In the genomic region with DNA sequence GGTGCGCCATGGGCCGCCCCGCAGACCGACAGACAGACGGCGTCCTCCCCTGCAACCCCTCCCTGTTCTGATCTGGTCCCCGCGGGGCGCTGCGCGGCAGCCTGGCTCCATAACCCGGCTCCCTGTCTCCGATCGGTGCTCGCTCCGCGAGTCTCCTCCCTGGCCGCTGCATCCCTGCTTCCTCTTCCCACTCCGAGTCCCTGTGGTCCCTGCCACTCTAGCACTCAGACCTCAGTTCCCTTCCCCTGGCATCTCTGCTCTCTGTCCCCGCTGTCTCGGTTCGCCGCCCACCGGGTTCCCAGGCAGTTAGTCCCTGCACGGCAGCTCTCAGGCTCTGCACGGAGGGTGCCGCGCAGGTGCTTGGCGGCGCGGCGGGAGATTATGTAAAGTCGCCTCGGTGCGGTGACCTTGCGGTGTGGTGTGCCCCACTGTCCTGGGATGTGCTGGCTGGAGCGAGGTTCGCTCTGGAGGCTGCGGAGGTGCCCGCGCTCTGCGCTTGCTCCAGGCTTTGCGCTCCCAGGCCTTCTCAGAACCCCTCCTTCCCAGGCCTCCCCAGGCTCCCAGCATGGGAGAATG, we compare ENCODE assay signal across 7 mouse cellular contexts. TPM values are rescaled to one million over a fixed set of nuclear protein-coding genes. Genes with fewer than 3 reads are reported as not detected.
A peak's percentile ranks its signal among the peaks of the same experiment; 100 is the strongest.
DNase-seq lines count a peak whose midpoint lies in the region; ATAC-seq lines count a peak whose summit lies in the region.

No protein-coding gene starts in this region.

- peak overlapping the region; percentile 94 for H3K9ac ChIP-seq in hindbrain, embryonic 13.5 days
- H3K9ac ChIP-seq in limb, embryonic 12.5 days (replicated peaks), result peak overlapping the region; percentile 61
- H3K9ac ChIP-seq in neural tube, embryonic 12.5 days, result peak overlapping the region; percentile 74

- H3K36me3 ChIP-seq in hindbrain, embryonic 13.5 days, result no peaks in the 10 kb centered on the region
- no peaks in the 10 kb centered on the region for H3K36me3 ChIP-seq in limb, embryonic 12.5 days
- no peaks in the 10 kb centered on the region for H3K36me3 ChIP-seq in neural tube, embryonic 12.5 days

- H3K9me3 ChIP-seq in hindbrain, embryonic 13.5 days, result no peaks in the 10 kb centered on the region
- no peaks in the 10 kb centered on the region for H3K9me3 ChIP-seq in limb, embryonic 12.5 days
- no peaks in the 10 kb centered on the region for H3K9me3 ChIP-seq in neural tube, embryonic 12.5 days

- peak; percentile 73 for DNase-seq in ES-CJ7 (ENCODE audit: low read depth, low spot score)
- DNase-seq in adrenal gland, adult 18-20 months (ENCODE audit: low spot score in 2 of 2), result peak; percentile 41 to 45
- peak; percentile 59 for DNase-seq in embryo, embryonic 9.5 days (ENCODE audit: extremely low spot score)

- H3K27ac ChIP-seq in hindbrain, embryonic 13.5 days, result peak overlapping the region; percentile 92
- no peak overlapping the region for H3K27ac ChIP-seq in limb, embryonic 12.5 days
- peak overlapping the region; percentile 37; the same call in 1 of the 2 replicates for H3K27ac ChIP-seq in neural tube, embryonic 12.5 days

- peak; percentile 91 for ATAC-seq in hindbrain, embryonic 13.5 days (ENCODE audit: low FRiP score)
- peak; percentile 30; the same call in 1 of the 2 replicates for ATAC-seq in limb, embryonic 12.5 days (ENCODE audit: insufficient number of reproducible peaks, insufficient read depth, low FRiP score, low TSS enrichment, low read depth)
- peak; percentile 81 for ATAC-seq in neural tube, embryonic 12.5 days (ENCODE audit: low FRiP score, low read depth)
- no peak for ATAC-seq in erythroid progenitor cell, adult 5-6 weeks (replicated peaks; ENCODE audit: low FRiP score, poor library complexity, severe bottlenecking)

- peak overlapping the region; percentile 83 for H3K4me3 ChIP-seq in hindbrain, embryonic 13.5 days
- H3K4me3 ChIP-seq in limb, embryonic 12.5 days (replicated peaks), result peak overlapping the region; percentile 71
- H3K4me3 ChIP-seq in neural tube, embryonic 12.5 days, result peak overlapping the region; percentile 73

- WGBS in hindbrain, embryonic 13.5 days, result under 1% methylated on average over 42 of the region's 43 CpGs
- WGBS in limb, embryonic 12.5 days, result under 1% methylated on average over 43 of the region's 43 CpGs
- 1% methylated on average over 42 of the region's 43 CpGs for WGBS in neural tube, embryonic 12.5 days

- peaks cover 24% of the 10 kb centered on the region for H3K27me3 ChIP-seq in hindbrain, embryonic 13.5 days
- H3K27me3 ChIP-seq in limb, embryonic 12.5 days, result peaks cover 63% of the 10 kb centered on the region
- H3K27me3 ChIP-seq in neural tube, embryonic 12.5 days (replicated peaks), result peaks cover 24% of the 10 kb centered on the region

- H3K4me2 ChIP-seq in hindbrain, embryonic 13.5 days, result peak overlapping the region; percentile 89
- peak overlapping the region; percentile 98 for H3K4me2 ChIP-seq in limb, embryonic 12.5 days
- peak overlapping the region; percentile 97 for H3K4me2 ChIP-seq in neural tube, embryonic 12.5 days (replicated peaks)

- peaks cover 8% of the 10 kb centered on the region for H3K4me1 ChIP-seq in hindbrain, embryonic 13.5 days (replicated peaks)
- peaks cover 9% of the 10 kb centered on the region for H3K4me1 ChIP-seq in limb, embryonic 12.5 days (replicated peaks)
- H3K4me1 ChIP-seq in neural tube, embryonic 12.5 days, result peaks cover 9% of the 10 kb centered on the region; the same call in 1 of the 2 replicates

RNA-seq across cellular contexts. Expression of a gene that starts 0.8 kb away (rescaled TPM):
- 10 to 100 TPM; 24.0 to 32.9 TPM for total RNA-seq in adrenal gland, adult 18-20 months (2021)
- polyA plus RNA-seq in hindbrain, embryonic 13.5 days (2015; fragmentation: Nextera tagmentation; extraction: Ambion mirVana), result 57.7 and 63.2 TPM in 2 replicates
- 2.6 TPM in 2 replicates for polyA plus RNA-seq in limb, embryonic 12.5 days (2016; fragmentation: Nextera tagmentation; extraction: Ambion mirVana)
- 20.4 and 26.2 TPM in 2 replicates for polyA plus RNA-seq in neural tube, embryonic 12.5 days (2016; fragmentation: Nextera tagmentation; extraction: Ambion mirVana)
- total RNA-seq in erythroid progenitor cell, adult 5-6 weeks (2015; ENCODE audit: low replicate concordance), result not detected in 2 replicates
- total RNA-seq in erythroid progenitor cell, adult 5-6 weeks (2017; ENCODE audit: low replicate concordance), result not detected in 2 replicates
